Mouse (Mus musculus) spleen, adult 2 months (tissue): ENCODE measurements around the gene Ostn. TPM values are rescaled to one million over a fixed set of nuclear protein-coding genes. Genes with fewer than 3 reads are reported as not detected.

ENCODE experiments used
- DNase-seq, 2 experiments: peaks; one replicate each; pipeline versions ENCODE4 v3.0.0 to v3.0.0-alpha.2; 2012 to 2021; ENCODE audit warnings: low spot score in 2 of 2, low read depth in 1 of 2
- H3K27ac ChIP-seq: fragments of 200-500 bp; 2 replicates; pipeline ENCODE4 v1.5.1; 2012; ENCODE audit warnings: low read length, inconsistent platforms; ENCODE audit not compliant: insufficient read depth
- H3K27me3 ChIP-seq: fragments of 200-500 bp; 2 replicates; pipeline ENCODE4 v1.6.1; 2012; ENCODE audit warnings: mild to moderate bottlenecking, moderate library complexity, low read length, inconsistent platforms; ENCODE audit not compliant: control insufficient read depth, insufficient read depth
- H3K36me3 ChIP-seq: fragments of 200-500 bp; 2 replicates; pipeline ENCODE4 v1.6.1; 2012; ENCODE audit warnings: mild to moderate bottlenecking, low read length, inconsistent platforms; ENCODE audit not compliant: control insufficient read depth, insufficient read depth
- H3K4me1 ChIP-seq: fragments of 200-500 bp; 2 replicates; pipeline ENCODE4 v1.6.1; 2011; ENCODE audit warnings: inconsistent platforms; ENCODE audit not compliant: control insufficient read depth, insufficient read depth, insufficient read length
- H3K4me3 ChIP-seq: fragments of 200-500 bp; 2 replicates; pipeline ENCODE4 v1.5.1; 2011; ENCODE audit warnings: mild to moderate bottlenecking, inconsistent platforms; ENCODE audit not compliant: insufficient read depth, insufficient read length; ENCODE audit errors: extremely low read depth
- CTCF ChIP-seq: fragments of 200-500 bp; IDR thresholded peaks from 2 replicates; pipeline ENCODE4 v1.5.1; 2011; ENCODE audit warnings: mild to moderate bottlenecking, inconsistent platforms; ENCODE audit not compliant: insufficient read depth, insufficient read length, insufficient replicate concordance; ENCODE audit errors: extremely low read depth
- POLR2A ChIP-seq: fragments of 200-500 bp; IDR thresholded peaks from 2 replicates; pipeline ENCODE4 v1.6.1; 2011; ENCODE audit warnings: low read depth, low read length, inconsistent platforms
- WGBS: fragments of 180-500 bp; shearing (Covaris S2); methylation state at CpG from one replicate; pipeline ENCODE4 v1.1.7; 2018; 5-methylcytosine and 5-hydroxymethylcytosine counted together
- polyA plus RNA-seq: library from polyadenylated mRNA; depleted of rRNA; stranded (reverse); fragments of >200 nt; gene quantifications from 2 replicates; pipeline ENCODE4 v1.2.3, GENCODE M21; 2012; rRNA removed

The Ostn gene
- polyA plus RNA-seq, 1 experiment, result not detected

DNA sequence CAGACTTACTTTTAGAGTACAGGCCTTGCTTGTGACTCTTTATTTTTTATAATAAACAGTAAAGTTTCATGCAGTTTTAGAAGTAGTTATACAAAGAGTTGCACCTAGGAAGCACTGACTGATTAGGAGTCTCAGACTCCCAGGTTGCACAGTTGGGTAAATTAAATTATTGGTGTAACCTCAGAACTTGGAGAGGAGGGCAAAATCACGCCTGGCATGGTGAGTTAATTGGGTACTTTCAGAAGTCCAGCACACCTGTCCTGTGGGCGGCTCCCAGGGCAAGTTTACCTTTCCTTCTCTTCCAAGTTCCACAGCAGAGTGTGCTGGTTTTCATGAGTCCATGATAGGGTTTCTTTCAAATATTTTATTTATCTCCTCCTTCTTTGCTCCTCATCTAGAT lies 84.6 kb downstream of the Ostn start:
- Histone ChIP-seq H3K4me1 (peaks cover 13% of the 10 kb centered on the region; the same call in 1 of the 2 replicates), H3K36me3 (peaks cover 2% of the 10 kb centered on the region), H3K4me3 (no peak overlapping the region), H3K27me3 (no peaks in the 10 kb centered on the region), H3K27ac (no peak overlapping the region)
- TF ChIP-seq CTCF, result no peak
- DNase-seq, result no peak
- 89% methylated on average over 2 of the region's 2 CpGs for WGBS

DNA sequence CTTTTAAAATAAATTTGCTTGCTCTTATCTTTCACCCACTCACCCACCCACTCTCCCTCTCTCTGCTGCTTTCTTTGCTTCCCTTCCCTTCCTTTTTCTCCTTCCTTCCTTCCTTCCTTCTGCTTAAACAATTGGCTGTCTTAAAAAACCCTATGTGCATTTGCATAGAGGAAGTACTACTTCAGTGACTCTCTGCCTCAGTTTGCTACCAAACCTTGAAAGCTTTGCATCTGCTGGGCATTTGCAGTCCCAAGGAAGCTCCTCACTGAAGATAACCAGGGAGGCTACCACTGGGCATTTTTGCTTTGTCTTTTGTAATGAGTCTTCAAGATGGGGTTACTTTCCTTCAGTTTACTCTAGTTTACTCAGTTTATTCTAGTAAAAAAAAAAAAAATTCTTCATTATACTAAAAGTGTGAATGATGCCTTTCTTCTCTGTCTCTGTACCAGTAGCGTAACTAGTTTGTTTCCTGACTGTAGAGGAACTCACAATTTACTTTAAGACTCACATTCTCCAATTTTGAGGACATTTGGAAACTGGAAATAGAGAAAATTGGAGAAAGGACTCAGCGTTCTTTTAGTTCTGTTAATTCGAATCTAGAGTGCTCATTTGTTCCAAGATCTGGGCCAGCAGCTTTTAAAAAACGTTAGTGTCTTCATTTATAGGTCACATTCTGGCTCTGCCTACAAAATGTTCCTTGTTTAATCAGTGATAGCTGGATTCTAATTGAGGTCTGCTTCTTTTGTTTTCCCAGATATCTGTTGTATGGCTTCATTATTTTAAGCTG lies 88.2 kb downstream of the Ostn start:
- TF ChIP-seq CTCF (no peak), POLR2A (no peak)
- no peak overlapping the region; the same call in 1 of the 2 replicates for H3K4me3 ChIP-seq
- peaks cover 2% of the 10 kb centered on the region for H3K36me3 ChIP-seq
- 78% methylated on average over 4 of the region's 4 CpGs for WGBS
- peaks cover 12% of the 10 kb centered on the region; the same call in 1 of the 2 replicates for H3K4me1 ChIP-seq
- no peak overlapping the region; the same call in 1 of the 2 replicates for H3K27ac ChIP-seq
- H3K27me3 ChIP-seq, result no peaks in the 10 kb centered on the region
- no peak for DNase-seq

DNA sequence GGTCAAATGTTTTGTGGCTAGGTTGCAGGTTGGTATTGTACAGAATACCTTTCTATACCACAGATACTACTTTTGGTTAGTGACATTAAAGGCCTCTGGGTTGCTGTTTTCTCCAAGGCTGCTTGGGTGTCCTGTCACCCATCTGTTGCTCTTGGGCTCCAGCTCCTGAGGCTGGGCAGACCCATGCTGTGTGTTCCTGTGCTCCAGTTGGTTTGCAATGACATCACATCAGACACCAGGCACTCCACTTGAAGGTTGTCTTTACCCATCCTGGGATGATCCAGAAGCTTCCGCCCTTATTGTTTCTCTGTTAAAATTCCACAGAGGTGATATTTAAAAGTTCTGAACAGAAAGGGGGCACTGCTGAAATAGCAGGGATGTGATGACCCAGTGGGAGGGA lies 89.7 kb downstream of the Ostn start:
- Histone ChIP-seq H3K36me3 (peaks cover 2% of the 10 kb centered on the region), H3K4me3 (no peak overlapping the region), H3K4me1 (peaks cover 9% of the 10 kb centered on the region; the same call in 1 of the 2 replicates), H3K27ac (no peak overlapping the region), H3K27me3 (no peaks in the 10 kb centered on the region)
- 98% methylated on average over 1 of the region's 1 CpGs for WGBS
- no peak for TF ChIP-seq CTCF
- no peak for TF ChIP-seq POLR2A
- DNase-seq, result no peak

DNA sequence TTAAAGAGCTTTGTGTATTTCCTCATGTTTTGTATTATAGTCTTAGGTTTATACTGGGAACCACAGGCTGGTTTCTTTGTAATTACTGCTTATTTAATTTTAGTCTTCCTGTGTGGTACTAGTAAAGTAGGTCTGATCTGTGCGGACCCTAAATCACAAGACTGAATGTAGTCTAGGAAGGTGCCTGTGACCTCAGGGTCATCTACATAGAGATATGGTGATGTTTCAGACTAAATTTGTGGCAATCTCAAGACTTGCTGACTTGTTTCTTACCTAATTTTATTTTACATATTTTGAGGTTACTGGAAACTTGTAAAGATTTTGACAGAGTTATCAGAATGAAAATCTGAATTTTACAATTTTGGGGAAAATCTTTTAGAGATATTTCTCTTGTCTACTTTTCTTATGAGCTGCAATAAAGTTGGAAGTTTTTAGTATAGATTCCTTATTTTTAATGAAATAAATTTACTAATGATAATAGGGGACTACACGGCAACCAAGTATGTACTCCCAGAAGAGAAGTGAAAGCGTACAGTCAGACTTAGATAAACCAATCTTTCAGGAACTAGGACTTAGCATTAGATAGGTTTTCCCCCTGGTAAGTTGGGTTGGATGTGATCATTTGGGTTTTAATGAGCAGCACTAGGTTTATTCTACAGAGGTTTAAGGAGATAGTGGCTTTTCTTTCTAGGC lies 91.9 kb downstream of the Ostn start:
- no peak for TF ChIP-seq POLR2A
- Histone ChIP-seq H3K27me3 (no peaks in the 10 kb centered on the region), H3K27ac (no peak overlapping the region), H3K36me3 (no peaks in the 10 kb centered on the region; the same call in 1 of the 2 replicates), H3K4me3 (no peak overlapping the region), H3K4me1 (peaks cover 6% of the 10 kb centered on the region; the same call in 1 of the 2 replicates)
- DNase-seq, result no peak
- 52% methylated on average over 3 of the region's 3 CpGs for WGBS

DNA sequence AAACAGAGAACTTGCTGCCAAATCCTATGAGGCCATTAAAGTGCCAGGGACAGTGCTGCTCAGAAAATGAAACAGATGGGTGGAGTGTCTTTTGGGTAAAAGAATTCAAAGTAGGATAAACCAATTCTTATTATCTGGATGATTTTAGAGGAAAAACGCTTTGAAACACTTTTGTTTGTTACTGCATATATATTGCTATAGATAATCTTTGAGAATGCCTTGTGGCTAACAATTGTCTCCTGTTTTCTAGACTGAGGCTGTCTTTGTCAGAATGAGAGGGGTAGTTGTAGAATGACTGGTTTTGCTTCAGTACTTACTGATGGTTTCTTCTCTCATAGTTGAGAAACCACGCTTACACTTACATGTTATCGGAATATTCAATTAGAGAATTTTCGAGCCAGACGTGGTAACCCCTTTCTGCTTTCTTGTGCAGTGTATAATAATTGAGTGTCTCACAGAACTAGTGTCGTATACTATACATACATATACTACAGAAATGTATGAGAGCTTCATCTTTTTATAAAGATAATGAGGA lies 92.5 kb downstream of the Ostn start:
- H3K27ac ChIP-seq, result no peak overlapping the region
- peaks cover 6% of the 10 kb centered on the region; the same call in 1 of the 2 replicates for H3K4me1 ChIP-seq
- no peak overlapping the region for H3K4me3 ChIP-seq
- no peaks in the 10 kb centered on the region for H3K27me3 ChIP-seq
- no peaks in the 10 kb centered on the region; the same call in 1 of the 2 replicates for H3K36me3 ChIP-seq
- TF ChIP-seq CTCF (no peak), POLR2A (no peak)
- no peak for DNase-seq
- WGBS, result 72% methylated on average over 6 of the region's 6 CpGs

Other genes starting within 250 kb of the Ostn start
- not detected in 2 replicates for gene Uts2b, start 62.8 kb downstream of the Ostn start, polyA plus RNA-seq
- 15.1 and 16.2 TPM in 2 replicates for gene Ccdc50, start 81.4 kb downstream of the Ostn start, polyA plus RNA-seq